Mouse (Mus musculus) kidney, adult 11 months (tissue): ENCODE measurements around the gene Cit.
A peak's percentile ranks its signal among the peaks of the same experiment; 100 is the strongest.

Experiments used
- DNase-seq: peaks from one replicate; pipeline ENCODE4 v3.0.0; 2022

Gene Cit

GRCm38 (mm10) chr5:115852431-115852830 is 7.4 kb downstream of the Cit start:
- DNase-seq: no peak

GRCm38 (mm10) chr5:115853691-115854090 is 8.6 kb downstream of the Cit start:
- DNase-seq: no peak

GRCm38 (mm10) chr5:115854370-115854769 is 9.3 kb downstream of the Cit start:
- peak; percentile 33 for DNase-seq

- peak; percentile 64 for DNase-seq
Measured at GRCm38 (mm10) chr5:115858652-115859051, 13.6 kb downstream of the Cit start.

GRCm38 (mm10) chr5:115859461-115859860 is 14.4 kb downstream of the Cit start:
- DNase-seq: no peak

GRCm38 (mm10) chr5:115861991-115862390 is 16.9 kb downstream of the Cit start:
- DNase-seq: no peak

- no peak for DNase-seq
Measured at GRCm38 (mm10) chr5:115862439-115862838, 17.4 kb downstream of the Cit start.

GRCm38 (mm10) chr5:115866296-115866695 is 21.2 kb downstream of the Cit start:
- peak; percentile 26 for DNase-seq

- DNase-seq: no peak
Measured at GRCm38 (mm10) chr5:115868540-115868939, 23.5 kb downstream of the Cit start.

- no peak for DNase-seq
Measured at GRCm38 (mm10) chr5:115869198-115869597, 24.1 kb downstream of the Cit start.

- no peak for DNase-seq
Measured at GRCm38 (mm10) chr5:115871153-115871552, 26.1 kb downstream of the Cit start.

- DNase-seq: no peak
Measured at GRCm38 (mm10) chr5:115872106-115872505, 27.0 kb downstream of the Cit start.

- DNase-seq: no peak
Measured at GRCm38 (mm10) chr5:115872956-115873355, 27.9 kb downstream of the Cit start.

GRCm38 (mm10) chr5:115877425-115877824 is 32.3 kb downstream of the Cit start:
- no peak for DNase-seq

GRCm38 (mm10) chr5:115882165-115882564 is 37.1 kb downstream of the Cit start:
- peak; percentile 23 for DNase-seq

GRCm38 (mm10) chr5:115884429-115884828 is 39.4 kb downstream of the Cit start:
- no peak for DNase-seq

- DNase-seq: no peak
Measured at GRCm38 (mm10) chr5:115893772-115894171, 48.7 kb downstream of the Cit start.

GRCm38 (mm10) chr5:115897036-115897435 is 52.0 kb downstream of the Cit start:
- DNase-seq: no peak

GRCm38 (mm10) chr5:115907037-115908009 is 62.2 kb downstream of the Cit start:
- no peak for DNase-seq

GRCm38 (mm10) chr5:115908251-115908650 is 63.2 kb downstream of the Cit start:
- DNase-seq: no peak

- no peak for DNase-seq
Measured at GRCm38 (mm10) chr5:115908699-115909098, 63.6 kb downstream of the Cit start.

GRCm38 (mm10) chr5:115909106-115909505 is 64.0 kb downstream of the Cit start:
- no peak for DNase-seq

- DNase-seq: no peak
Measured at GRCm38 (mm10) chr5:115910491-115910890, 65.4 kb downstream of the Cit start.

GRCm38 (mm10) chr5:115915481-115915880 is 70.4 kb downstream of the Cit start:
- no peak for DNase-seq

- no peak for DNase-seq
Measured at GRCm38 (mm10) chr5:115917960-115918359, 72.9 kb downstream of the Cit start.
